Mouse (Mus musculus) cortical plate, adult 2 months (tissue): ENCODE data around the gene Calcrl.

Experiments used
- CTCF ChIP-seq: fragments of 200-500 bp; IDR thresholded peaks from 2 replicates; pipeline ENCODE4 v1.5.1; 2011; ENCODE audit warnings: mild to moderate bottlenecking, control low read depth, low read length; ENCODE audit not compliant: insufficient read depth; ENCODE audit errors: extremely low read depth
- POLR2A ChIP-seq: fragments of 200-500 bp; IDR thresholded peaks from 2 replicates; pipeline ENCODE4 v1.6.1; 2011; ENCODE audit warnings: mild to moderate bottlenecking, low read length, control low read depth; ENCODE audit not compliant: insufficient read depth; ENCODE audit errors: extremely low read depth

DNA sequence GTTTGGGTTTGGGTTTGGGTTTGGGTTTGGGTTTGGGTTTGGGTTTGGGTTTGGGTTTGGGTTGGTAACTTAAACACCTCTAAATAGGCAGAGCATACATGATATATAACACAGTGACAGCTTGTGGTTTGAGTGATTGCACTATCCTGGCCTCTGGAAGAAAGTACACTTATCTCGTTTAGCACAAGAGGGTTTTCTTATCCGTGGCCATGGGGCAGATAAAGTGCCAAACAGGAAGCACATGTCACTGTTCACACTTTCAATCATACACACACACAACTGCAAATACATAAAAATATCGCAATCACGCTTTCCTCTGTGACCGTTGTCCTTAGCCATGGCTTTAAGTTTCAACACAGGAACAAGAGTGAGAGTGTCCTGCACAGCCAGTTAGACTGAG lies 56.0 kb downstream of the Calcrl start:
- no peak for TF ChIP-seq CTCF
- no peak for TF ChIP-seq POLR2A
